Mouse (Mus musculus) cerebellum, adult 2 months (tissue): Measurements from ENCODE around the gene Ypel2. TPM values are rescaled to one million over a fixed set of nuclear protein-coding genes. Genes with fewer than 3 reads are reported as not detected.

ENCODE experiments used
- DNase-seq, 2 experiments: peaks; one replicate each; pipeline ENCODE4 v3.0.0; 2021
- H3K27ac ChIP-seq: fragments of 200-500 bp; 2 replicates; pipeline ENCODE4 v1.5.1; 2012; ENCODE audit warnings: low read length, control low read depth, inconsistent platforms; ENCODE audit not compliant: insufficient read depth
- H3K27me3 ChIP-seq: fragments of 200-500 bp; 2 replicates; pipeline ENCODE4 v1.6.1; 2012; ENCODE audit warnings: inconsistent platforms, mild to moderate bottlenecking, low read length, moderate library complexity; ENCODE audit not compliant: control insufficient read depth, insufficient read depth
- H3K4me1 ChIP-seq: fragments of 200-500 bp; 2 replicates; pipeline ENCODE4 v1.6.1; 2011; ENCODE audit warnings: low read length; ENCODE audit not compliant: control insufficient read depth, insufficient read depth
- H3K4me3 ChIP-seq: fragments of 200-500 bp; replicated peaks from 2 replicates; pipeline ENCODE3; 2011; ENCODE audit warnings: mild to moderate bottlenecking, low read depth, low read length, control low read depth; ENCODE audit not compliant: insufficient read depth
- CTCF ChIP-seq: fragments of 200-500 bp; IDR thresholded peaks from 2 replicates; pipeline ENCODE4 v1.5.1; 2011; ENCODE audit warnings: low read depth, mild to moderate bottlenecking, control low read depth, low read length, moderate library complexity, borderline replicate concordance; ENCODE audit not compliant: insufficient read depth
- POLR2A ChIP-seq: fragments of 200-500 bp; IDR thresholded peaks from 2 replicates; pipeline ENCODE4 v1.6.1; 2011; ENCODE audit warnings: low read length, control low read depth, borderline replicate concordance; ENCODE audit not compliant: insufficient read depth
- WGBS: fragments of 180-500 bp; shearing (Covaris S2); methylation state at CpG from one replicate; pipeline ENCODE4 v1.1.7; 2018; 5-methylcytosine and 5-hydroxymethylcytosine counted together
- polyA plus RNA-seq: library from polyadenylated mRNA; depleted of rRNA; stranded (reverse); fragments of >200 nt; gene quantifications from 2 replicates; pipeline ENCODE4 v1.2.3, GENCODE M21; 2012

Ypel2 gene
- polyA plus RNA-seq, 1 experiment, result 26.7 TPM

DNA sequence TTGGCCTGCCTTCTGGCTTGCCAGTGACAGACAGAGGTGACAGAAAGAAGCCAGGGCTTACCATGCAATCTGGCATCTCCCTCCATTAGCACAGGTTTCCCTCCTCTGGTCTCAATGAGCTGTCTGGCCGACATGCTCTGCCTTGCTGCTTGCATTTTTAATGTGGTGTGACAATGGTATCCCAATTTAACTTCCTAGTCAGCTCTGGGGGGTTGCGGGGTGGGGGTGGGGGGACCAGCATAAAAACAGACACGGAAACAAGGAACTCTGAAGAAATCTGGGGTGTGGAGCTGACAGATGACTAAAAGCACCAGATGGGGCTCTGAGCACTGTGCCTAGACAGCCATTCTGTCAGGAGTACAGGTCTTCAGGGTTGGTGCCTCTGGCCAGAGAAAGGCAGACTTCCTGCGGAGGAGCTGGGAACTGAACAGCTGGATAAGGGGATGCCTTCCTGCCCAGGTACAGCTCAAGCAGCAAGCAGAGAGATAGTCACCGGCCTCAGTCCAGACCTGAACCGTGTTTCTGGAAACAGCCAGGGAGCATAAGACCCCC, 46.8 kb downstream of the Ypel2 start:
- H3K27ac ChIP-seq, result no peak overlapping the region
- H3K4me1 ChIP-seq, result peaks cover 38% of the 10 kb centered on the region
- TF ChIP-seq POLR2A (no peak), CTCF (no peak)
- WGBS, result 53% methylated on average over 6 of the region's 6 CpGs
- no peak overlapping the region for H3K4me3 ChIP-seq
- H3K27me3 ChIP-seq, result no peaks in the 10 kb centered on the region
- no peak for DNase-seq

DNA sequence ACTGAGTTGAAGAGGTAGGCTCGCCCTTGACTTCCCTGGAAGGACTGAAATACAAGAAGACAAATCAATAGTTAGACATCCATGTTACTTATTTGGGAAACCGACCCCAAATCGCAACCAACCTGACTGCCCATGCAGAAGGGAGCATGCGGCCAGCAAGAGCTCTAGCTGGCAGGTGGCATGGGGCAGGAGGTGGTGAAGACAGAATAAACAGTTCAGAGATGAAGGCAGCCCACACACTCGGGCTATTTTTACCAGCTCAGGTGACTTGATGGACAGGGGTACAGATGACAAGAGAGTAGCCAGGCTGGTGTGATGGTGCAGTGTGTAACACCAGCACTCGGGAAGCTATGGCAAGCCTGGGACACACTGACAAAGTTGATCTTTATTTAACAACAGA, 47.6 kb downstream of the Ypel2 start:
- no peak overlapping the region for H3K4me3 ChIP-seq
- H3K27me3 ChIP-seq, result no peaks in the 10 kb centered on the region
- no peak for TF ChIP-seq CTCF
- TF ChIP-seq POLR2A, result no peak
- H3K27ac ChIP-seq, result no peak overlapping the region
- DNase-seq, result peak in 1 of 2 experiments; percentile 36
- peaks cover 38% of the 10 kb centered on the region for H3K4me1 ChIP-seq
- 29% methylated on average over 6 of the region's 6 CpGs for WGBS

DNA sequence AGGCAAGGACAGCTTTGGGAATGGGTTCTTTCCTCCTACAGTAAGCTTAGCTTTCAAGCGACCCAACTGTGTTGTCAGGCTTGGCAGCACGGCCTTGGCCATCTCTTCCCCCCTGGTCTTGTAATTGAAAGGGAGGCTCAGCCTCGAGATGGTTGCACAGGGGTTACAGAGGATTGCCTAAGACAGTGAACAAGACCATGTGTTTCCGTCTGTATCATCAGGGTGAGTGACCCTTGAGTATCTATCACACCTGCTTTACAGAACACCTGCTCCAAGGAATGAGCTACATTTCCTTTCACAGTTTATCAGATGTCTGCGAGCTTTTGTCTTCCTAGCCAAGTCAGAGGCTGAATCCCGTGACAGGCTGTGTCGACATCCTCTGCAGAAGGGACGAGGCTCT, 48.4 kb downstream of the Ypel2 start:
- no peak overlapping the region for H3K27ac ChIP-seq

DNA sequence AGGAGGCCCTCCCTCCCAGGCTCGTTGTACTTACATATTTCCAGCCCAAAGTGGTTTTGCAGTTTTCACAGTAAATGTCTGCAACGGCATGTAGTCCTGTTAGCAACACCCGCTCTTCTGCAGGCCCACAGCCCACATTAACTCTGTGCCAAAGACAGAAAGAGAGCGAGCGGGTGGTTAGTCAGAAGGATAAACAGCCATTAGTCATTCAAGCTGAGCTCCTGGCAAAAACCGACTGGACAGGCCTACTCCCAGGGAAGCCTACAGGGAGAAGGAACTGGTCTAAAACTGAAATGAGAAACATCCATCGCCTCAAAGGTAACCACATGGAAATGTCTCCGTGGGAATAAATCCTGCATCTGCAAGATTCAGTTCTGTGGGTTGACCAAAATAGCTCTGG, 49.0 kb downstream of the Ypel2 start:
- no peak for TF ChIP-seq CTCF
- no peak for TF ChIP-seq POLR2A
- 32% methylated on average over 8 of the region's 8 CpGs for WGBS
- H3K4me1 ChIP-seq, result peaks cover 29% of the 10 kb centered on the region
- no peak overlapping the region for H3K27ac ChIP-seq
- DNase-seq, result peak in 1 of 2 experiments; percentile 45
- no peak overlapping the region for H3K4me3 ChIP-seq
- no peaks in the 10 kb centered on the region for H3K27me3 ChIP-seq

More for the DNA sequence above, 48.4 kb downstream of the Ypel2 start:
- 68% methylated on average over 8 of the region's 8 CpGs for WGBS
- no peak for DNase-seq
- peaks cover 32% of the 10 kb centered on the region for H3K4me1 ChIP-seq
- H3K27me3 ChIP-seq, result no peaks in the 10 kb centered on the region
- no peak overlapping the region for H3K4me3 ChIP-seq
- TF ChIP-seq CTCF (no peak), POLR2A (no peak)

DNA sequence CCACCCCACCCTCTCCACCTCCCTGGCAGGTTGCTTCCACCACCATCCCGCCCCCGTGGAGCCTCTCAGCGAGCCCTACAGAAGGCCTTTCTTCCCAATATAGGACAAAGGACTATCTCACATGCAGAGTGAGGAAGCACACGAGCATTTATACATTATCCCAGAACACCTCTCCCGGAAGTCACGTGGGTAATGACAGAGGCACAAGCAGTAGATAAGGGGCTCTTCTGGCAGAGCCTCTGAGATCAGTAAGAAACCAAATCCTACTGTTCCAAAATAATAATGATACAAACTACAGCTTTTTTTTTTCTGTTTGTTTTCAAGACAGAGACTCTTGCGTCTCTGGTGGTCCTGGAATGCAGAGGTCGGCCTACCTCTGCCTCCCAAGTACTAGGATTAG, 51.6 kb downstream of the Ypel2 start:
- Histone ChIP-seq H3K27ac (no peak overlapping the region), H3K4me3 (no peak overlapping the region), H3K4me1 (peaks cover 25% of the 10 kb centered on the region), H3K27me3 (no peaks in the 10 kb centered on the region)
- TF ChIP-seq POLR2A, result no peak
- TF ChIP-seq CTCF, result no peak
- no peak for DNase-seq
- WGBS, result 90% methylated on average over 8 of the region's 8 CpGs

DNA sequence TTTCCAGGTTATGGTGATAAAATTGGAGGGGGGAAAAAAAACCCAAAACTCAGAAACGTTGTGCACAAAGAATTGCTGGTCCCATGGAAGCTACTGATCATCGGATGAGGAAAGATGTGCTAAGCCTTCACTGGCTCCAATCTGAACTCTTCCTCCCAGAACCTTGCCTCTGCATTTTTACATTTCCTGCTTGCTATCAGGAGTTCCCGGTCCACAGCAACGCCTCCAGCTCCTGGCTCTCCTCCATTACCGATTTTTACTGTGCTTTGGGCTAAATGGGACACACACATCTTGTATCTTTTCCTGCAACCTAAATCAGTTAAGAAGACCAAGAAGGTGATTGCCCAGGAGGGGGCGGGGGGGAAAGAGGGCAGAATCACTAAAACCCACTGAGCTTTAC, 54.0 kb downstream of the Ypel2 start:
- 75% methylated on average over 6 of the region's 6 CpGs for WGBS
- no peak overlapping the region for H3K27ac ChIP-seq
- no peak overlapping the region for H3K4me3 ChIP-seq
- no peaks in the 10 kb centered on the region for H3K27me3 ChIP-seq
- TF ChIP-seq CTCF, result no peak
- no peak for TF ChIP-seq POLR2A
- H3K4me1 ChIP-seq, result peaks cover under 1% of the 10 kb centered on the region
- no peak for DNase-seq

DNA sequence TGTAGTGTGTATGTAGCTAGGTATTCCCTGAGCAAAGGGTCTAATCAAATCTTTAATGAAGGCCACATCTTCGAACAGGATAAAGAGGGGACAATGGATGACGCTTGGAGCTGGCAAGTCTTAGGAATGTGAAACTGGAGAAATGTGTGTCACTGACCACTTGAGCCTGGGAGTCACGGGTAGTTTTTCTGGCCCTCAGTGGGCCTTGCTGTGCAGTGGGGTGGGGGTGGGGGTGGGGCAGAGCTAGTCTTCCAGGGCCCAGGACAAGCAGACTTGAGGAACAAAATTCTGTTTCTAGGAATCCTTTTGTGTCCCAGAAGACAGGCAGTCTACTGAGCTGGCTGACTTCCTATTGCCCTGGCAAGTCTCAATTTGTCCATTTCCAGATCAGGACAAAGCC, 55.0 kb downstream of the Ypel2 start:
- 83% methylated on average over 3 of the region's 3 CpGs for WGBS
- Histone ChIP-seq H3K27ac (no peak overlapping the region), H3K27me3 (no peaks in the 10 kb centered on the region), H3K4me3 (no peak overlapping the region), H3K4me1 (no peaks in the 10 kb centered on the region; the same call in 1 of the 2 replicates)
- no peak for TF ChIP-seq POLR2A
- no peak for TF ChIP-seq CTCF
- DNase-seq, result no peak

DNA sequence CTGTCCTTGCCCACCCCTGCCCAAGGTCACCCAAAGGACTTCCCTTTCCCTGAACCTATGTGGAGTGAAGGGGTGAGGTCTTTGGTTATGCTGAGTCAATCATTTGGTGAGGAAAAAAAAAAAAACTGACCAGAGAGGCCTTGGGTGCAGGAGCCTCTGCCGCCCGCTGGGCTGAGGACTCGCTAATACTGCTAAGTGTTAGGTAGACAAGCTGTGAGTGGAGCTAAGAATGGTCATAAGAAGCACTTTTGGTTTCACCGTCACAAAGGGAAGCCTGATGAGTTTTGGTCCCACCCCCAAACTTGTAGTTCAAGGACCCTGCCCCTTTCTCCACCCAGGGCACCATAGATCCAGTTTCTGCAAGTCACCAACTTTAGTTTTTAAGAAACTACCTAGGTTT, 55.4 kb downstream of the Ypel2 start:
- Histone ChIP-seq H3K27ac (no peak overlapping the region), H3K4me3 (no peak overlapping the region), H3K27me3 (no peaks in the 10 kb centered on the region), H3K4me1 (no peaks in the 10 kb centered on the region; the same call in 1 of the 2 replicates)
- WGBS, result 94% methylated on average over 4 of the region's 4 CpGs
- no peak for DNase-seq
- TF ChIP-seq CTCF (no peak), POLR2A (no peak)

DNA sequence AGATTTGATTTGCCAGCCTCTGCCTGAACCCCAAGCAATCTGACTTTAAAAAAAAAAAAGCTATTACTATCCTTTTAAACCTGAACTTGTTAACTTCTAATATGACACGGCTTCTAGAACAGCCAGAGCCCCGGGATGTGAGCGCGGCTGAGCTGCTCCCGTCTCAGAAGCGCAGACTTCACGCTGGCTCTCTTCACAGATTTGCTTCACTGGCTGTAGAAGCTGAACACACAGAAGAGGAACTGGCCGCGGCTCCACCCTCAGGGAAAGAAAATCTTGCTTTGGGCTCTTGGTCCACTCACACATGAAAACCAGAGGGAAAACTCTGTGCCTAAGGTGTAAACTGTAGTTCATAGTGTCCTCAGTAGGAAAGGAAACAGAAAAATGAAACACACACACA, 56.6 kb downstream of the Ypel2 start:
- WGBS, result 48% methylated on average over 9 of the region's 9 CpGs
- H3K4me1 ChIP-seq, result no peaks in the 10 kb centered on the region; the same call in 1 of the 2 replicates
- H3K27me3 ChIP-seq, result no peaks in the 10 kb centered on the region
- no peak for DNase-seq
- no peak overlapping the region for H3K27ac ChIP-seq
- H3K4me3 ChIP-seq, result no peak overlapping the region
- TF ChIP-seq POLR2A, result no peak
- TF ChIP-seq CTCF, result no peak
